Mouse (Mus musculus): ENCODE data around the gene Unc119. TPM values are rescaled to one million over a fixed set of nuclear protein-coding genes. Genes with fewer than 3 reads are reported as not detected.

Gene Unc119
- polyA plus RNA-seq, 2 experiments = 20.9 to 33.5 TPM

- Histone ChIP-seq H3K9me3 (ENCODE audit: control insufficient read depth, low read length) (no peaks in the 10 kb centered on the region), H3K27me3 (ENCODE audit: control insufficient read depth, insufficient read depth, low read length) (no peaks in the 10 kb centered on the region), H3K4me1 (replicated peaks; ENCODE audit: control insufficient read depth in 2 of 2, insufficient read depth in 2 of 2, low read length in 1 of 2) (no peaks in the 10 kb centered on the region), H3K27ac (no peak overlapping the region), H3K9ac (replicated peaks) (no peak overlapping the region), H3K36me3 (replicated peaks; ENCODE audit: control insufficient read depth, insufficient read depth, low read depth) (no peaks in the 10 kb centered on the region), H3K4me2 (ENCODE audit: low read depth) (no peak overlapping the region), H3K4me3 (ENCODE audit: insufficient read depth in 1 of 2, low read depth in 2 of 2, low read length in 2 of 2) (no peak overlapping the region)
- DNase-seq (ENCODE audit: low read depth in 3 of 3, low spot score in 3 of 3) (peak; percentile 15 to 27 (median 16)), ATAC-seq (ENCODE audit: insufficient read depth) (no peak)
- WGBS (ENCODE audit: insufficient replicate concordance) = 14% methylated on average over 18 of the region's 18 CpGs
- TF ChIP-seq EP300 (IDR thresholded peaks at IDR 0.05; ENCODE audit: low read depth) (no peak), CTCF (IDR thresholded peaks at IDR 0.05; ENCODE audit: low read depth) (peak; percentile 83)
These were observed 54.1 kb downstream of the Unc119 start for GRCm38 (mm10) chr11:78397397-78397796.

GRCm38 (mm10) chr11:78398212-78398611, 54.9 kb downstream of the Unc119 start:
- no peaks in the 10 kb centered on the region for H3K4me1 ChIP-seq (replicated peaks; ENCODE audit: control insufficient read depth in 2 of 2, insufficient read depth in 2 of 2, low read length in 1 of 2)
- no peak for TF ChIP-seq CTCF (IDR thresholded peaks at IDR 0.05; ENCODE audit: low read depth)
- TF ChIP-seq EP300 (IDR thresholded peaks at IDR 0.05; ENCODE audit: low read depth) = no peak
- no peaks in the 10 kb centered on the region for H3K27me3 ChIP-seq (ENCODE audit: control insufficient read depth, insufficient read depth, low read length)
- no peak overlapping the region for H3K4me2 ChIP-seq (ENCODE audit: low read depth)
- no peak overlapping the region for H3K9ac ChIP-seq (replicated peaks)
- no peak for DNase-seq (ENCODE audit: low read depth in 3 of 3, low spot score in 3 of 3)
- H3K9me3 ChIP-seq (ENCODE audit: control insufficient read depth, low read length) = no peaks in the 10 kb centered on the region
- WGBS (ENCODE audit: insufficient replicate concordance) = 57% methylated on average over 6 of the region's 6 CpGs
- no peak overlapping the region for H3K27ac ChIP-seq
- H3K4me3 ChIP-seq (ENCODE audit: insufficient read depth in 1 of 2, low read depth in 2 of 2, low read length in 2 of 2) = no peak overlapping the region
- H3K36me3 ChIP-seq (replicated peaks; ENCODE audit: control insufficient read depth, insufficient read depth, low read depth) = no peaks in the 10 kb centered on the region
- no peak for ATAC-seq (ENCODE audit: insufficient read depth)

Other genes with a start within 250 kb of the Unc119 start
- gene Fam222b, start 248.8 kb upstream of the Unc119 start, polyA plus RNA-seq (2012; rRNA removed) = 2.5 and 3.1 TPM in 2 replicates
- gene Fam222b, start 248.8 kb upstream of the Unc119 start, polyA plus RNA-seq (2014; fragmentation: Nextera tagmentation; extraction: Ambion mirVana) = 3.8 and 4.1 TPM in 2 replicates
- 35.1 and 39.9 TPM in 2 replicates for gene Traf4, start 177.9 kb upstream of the Unc119 start, polyA plus RNA-seq (2012; rRNA removed)
- 17.1 and 18.0 TPM in 2 replicates for gene Traf4, start 177.9 kb upstream of the Unc119 start, polyA plus RNA-seq (2014; fragmentation: Nextera tagmentation; extraction: Ambion mirVana)
- 9.8 and 10.6 TPM in 2 replicates for gene Nek8, start 166.8 kb upstream of the Unc119 start, polyA plus RNA-seq (2012; rRNA removed)
- 7.4 and 7.8 TPM in 2 replicates for gene Nek8, start 166.8 kb upstream of the Unc119 start, polyA plus RNA-seq (2014; fragmentation: Nextera tagmentation; extraction: Ambion mirVana)
- gene Tlcd1, start 166.8 kb upstream of the Unc119 start, polyA plus RNA-seq (2012; rRNA removed) = 47.4 and 69.6 TPM in 2 replicates
- gene Tlcd1, start 166.8 kb upstream of the Unc119 start, polyA plus RNA-seq (2014; fragmentation: Nextera tagmentation; extraction: Ambion mirVana) = 44.9 and 50.5 TPM in 2 replicates
- 628 and 1,347 TPM in 2 replicates for gene Rpl23a, start 159.9 kb upstream of the Unc119 start, polyA plus RNA-seq (2012; rRNA removed)
- 1,087 and 1,100 TPM in 2 replicates for gene Rpl23a, start 159.9 kb upstream of the Unc119 start, polyA plus RNA-seq (2014; fragmentation: Nextera tagmentation; extraction: Ambion mirVana)
- gene Rab34, start 155.1 kb upstream of the Unc119 start, polyA plus RNA-seq (2012; rRNA removed) = 7.1 and 7.7 TPM in 2 replicates
- gene Rab34, start 155.1 kb upstream of the Unc119 start, polyA plus RNA-seq (2014; fragmentation: Nextera tagmentation; extraction: Ambion mirVana) = 11.3 and 12.4 TPM in 2 replicates
- gene Proca1, start 150.1 kb upstream of the Unc119 start, polyA plus RNA-seq (2012; rRNA removed) = 0.08 and 0.16 TPM in 2 replicates
- gene Proca1, start 150.1 kb upstream of the Unc119 start, polyA plus RNA-seq (2014; fragmentation: Nextera tagmentation; extraction: Ambion mirVana) = 0.23 TPM in 1 of 2 replicates, not detected in the other
- 31.6 and 34.3 TPM in 2 replicates for gene Sdf2, start 97.7 kb upstream of the Unc119 start, polyA plus RNA-seq (2012; rRNA removed)
- gene Sdf2, start 97.7 kb upstream of the Unc119 start, polyA plus RNA-seq (2014; fragmentation: Nextera tagmentation; extraction: Ambion mirVana) = 30.7 and 30.8 TPM in 2 replicates
- 7.4 and 8.4 TPM in 2 replicates for gene Supt6, start 97.5 kb upstream of the Unc119 start, polyA plus RNA-seq (2012; rRNA removed)
- 7.4 and 7.8 TPM in 2 replicates for gene Supt6, start 97.5 kb upstream of the Unc119 start, polyA plus RNA-seq (2014; fragmentation: Nextera tagmentation; extraction: Ambion mirVana)
- gene 2610507B11Rik, start 81.7 kb upstream of the Unc119 start, polyA plus RNA-seq (2012; rRNA removed) = 17.3 and 20.5 TPM in 2 replicates
- gene 2610507B11Rik, start 81.7 kb upstream of the Unc119 start, polyA plus RNA-seq (2014; fragmentation: Nextera tagmentation; extraction: Ambion mirVana) = 26.5 and 32.8 TPM in 2 replicates
- 0.17 and 0.25 TPM in 2 replicates for gene BC030499, start 52.6 kb upstream of the Unc119 start, polyA plus RNA-seq (2012; rRNA removed)
- 0.06 TPM in 1 of 2 replicates, not detected in the other for gene BC030499, start 52.6 kb upstream of the Unc119 start, polyA plus RNA-seq (2014; fragmentation: Nextera tagmentation; extraction: Ambion mirVana)
- gene Spag5, start 42.0 kb upstream of the Unc119 start, polyA plus RNA-seq (2012; rRNA removed) = 27.8 and 39.7 TPM in 2 replicates
- 27.6 and 31.5 TPM in 2 replicates for gene Spag5, start 42.0 kb upstream of the Unc119 start, polyA plus RNA-seq (2014; fragmentation: Nextera tagmentation; extraction: Ambion mirVana)
- gene Aldoc, start 20.5 kb upstream of the Unc119 start, polyA plus RNA-seq (2012; rRNA removed) = 4.2 TPM in 2 replicates
- 6.0 and 6.6 TPM in 2 replicates for gene Aldoc, start 20.5 kb upstream of the Unc119 start, polyA plus RNA-seq (2014; fragmentation: Nextera tagmentation; extraction: Ambion mirVana)
- 19.6 and 22.0 TPM in 2 replicates for gene Pigs, start 15.1 kb upstream of the Unc119 start, polyA plus RNA-seq (2012; rRNA removed)
- 23.5 and 26.1 TPM in 2 replicates for gene Pigs, start 15.1 kb upstream of the Unc119 start, polyA plus RNA-seq (2014; fragmentation: Nextera tagmentation; extraction: Ambion mirVana)
- not detected in 2 replicates for gene Foxn1, start 43.1 kb downstream of the Unc119 start, polyA plus RNA-seq (2012; rRNA removed)
- gene Foxn1, start 43.1 kb downstream of the Unc119 start, polyA plus RNA-seq (2014; fragmentation: Nextera tagmentation; extraction: Ambion mirVana) = not detected in 2 replicates
- 0.02 TPM in 2 replicates for gene Slc13a2, start 78.7 kb downstream of the Unc119 start, polyA plus RNA-seq (2012; rRNA removed)
- not detected in 2 replicates for gene Slc13a2, start 78.7 kb downstream of the Unc119 start, polyA plus RNA-seq (2014; fragmentation: Nextera tagmentation; extraction: Ambion mirVana)
- gene Slc46a1, start 122.2 kb downstream of the Unc119 start, polyA plus RNA-seq (2012; rRNA removed) = 3.7 and 4.9 TPM in 2 replicates
- gene Slc46a1, start 122.2 kb downstream of the Unc119 start, polyA plus RNA-seq (2014; fragmentation: Nextera tagmentation; extraction: Ambion mirVana) = 5.0 and 5.8 TPM in 2 replicates
- gene Sarm1, start 154.3 kb downstream of the Unc119 start, polyA plus RNA-seq (2012; rRNA removed) = 0.09 and 0.22 TPM in 2 replicates
- gene Sarm1, start 154.3 kb downstream of the Unc119 start, polyA plus RNA-seq (2014; fragmentation: Nextera tagmentation; extraction: Ambion mirVana) = 0.14 and 0.15 TPM in 2 replicates
- 350 and 403 TPM in 2 replicates for gene Vtn, start 155.6 kb downstream of the Unc119 start, polyA plus RNA-seq (2012; rRNA removed)
- 353 and 424 TPM in 2 replicates for gene Vtn, start 155.6 kb downstream of the Unc119 start, polyA plus RNA-seq (2014; fragmentation: Nextera tagmentation; extraction: Ambion mirVana)
- 0.18 and 0.28 TPM in 2 replicates for gene Sebox, start 160.0 kb downstream of the Unc119 start, polyA plus RNA-seq (2012; rRNA removed)
- 0.35 and 0.39 TPM in 2 replicates for gene Sebox, start 160.0 kb downstream of the Unc119 start, polyA plus RNA-seq (2014; fragmentation: Nextera tagmentation; extraction: Ambion mirVana)
- gene Tmem199, start 168.7 kb downstream of the Unc119 start, polyA plus RNA-seq (2012; rRNA removed) = 10.6 and 14.5 TPM in 2 replicates
- 20.6 and 22.1 TPM in 2 replicates for gene Tmem199, start 168.7 kb downstream of the Unc119 start, polyA plus RNA-seq (2014; fragmentation: Nextera tagmentation; extraction: Ambion mirVana)
- gene Poldip2, start 168.7 kb downstream of the Unc119 start, polyA plus RNA-seq (2012; rRNA removed) = 24.1 and 28.2 TPM in 2 replicates
- 55.6 and 57.2 TPM in 2 replicates for gene Poldip2, start 168.7 kb downstream of the Unc119 start, polyA plus RNA-seq (2014; fragmentation: Nextera tagmentation; extraction: Ambion mirVana)
- 6.3 and 6.7 TPM in 2 replicates for gene Tnfaip1, start 192.8 kb downstream of the Unc119 start, polyA plus RNA-seq (2012; rRNA removed)
- gene Tnfaip1, start 192.8 kb downstream of the Unc119 start, polyA plus RNA-seq (2014; fragmentation: Nextera tagmentation; extraction: Ambion mirVana) = 12.6 and 13.2 TPM in 2 replicates
- gene Ift20, start 192.9 kb downstream of the Unc119 start, polyA plus RNA-seq (2012; rRNA removed) = 29.2 and 41.7 TPM in 2 replicates
- gene Ift20, start 192.9 kb downstream of the Unc119 start, polyA plus RNA-seq (2014; fragmentation: Nextera tagmentation; extraction: Ambion mirVana) = 73.9 and 77.8 TPM in 2 replicates
- 34.2 and 42.3 TPM in 2 replicates for gene Tmem97, start 207.3 kb downstream of the Unc119 start, polyA plus RNA-seq (2012; rRNA removed)
- gene Tmem97, start 207.3 kb downstream of the Unc119 start, polyA plus RNA-seq (2014; fragmentation: Nextera tagmentation; extraction: Ambion mirVana) = 99.5 and 116 TPM in 2 replicates